Mouse (Mus musculus) embryonic facial prominence, embryonic 10.5 days (tissue): ENCODE measurements around the gene Col18a1. TPM values are rescaled to one million over a fixed set of nuclear protein-coding genes. Genes with fewer than 3 reads are reported as not detected.

ENCODE experiments used
- DNase-seq: peaks from one replicate; pipeline ENCODE4 v3.0.0-alpha.2; 2017; ENCODE audit warnings: low spot score
- H3K27ac ChIP-seq: fragments of 300-500 bp; sonication (generic); replicated peaks from 2 replicates; pipeline ENCODE4 v1.5.1; 2016; ENCODE audit warnings: mild to moderate bottlenecking
- H3K27me3 ChIP-seq: fragments of 300-500 bp; sonication (generic); replicated peaks from 2 replicates; pipeline ENCODE4 v1.6.1; 2016; ENCODE audit warnings: low read depth, mild to moderate bottlenecking; ENCODE audit not compliant: poor library complexity, severe bottlenecking
- H3K36me3 ChIP-seq: fragments of 300-500 bp; sonication (generic); replicated peaks from 2 replicates; pipeline ENCODE4 v1.6.1; 2016; ENCODE audit warnings: mild to moderate bottlenecking, moderate library complexity
- H3K4me1 ChIP-seq: fragments of 300-500 bp; sonication (generic); 2 replicates; pipeline ENCODE4 v1.6.1; 2016
- H3K4me3 ChIP-seq: fragments of 300-500 bp; sonication (generic); 2 replicates; pipeline ENCODE4 v1.5.1; 2016; ENCODE audit warnings: mild to moderate bottlenecking, moderate library complexity
- H3K9me3 ChIP-seq: fragments of 300-500 bp; sonication (generic); 2 replicates; pipeline ENCODE4 v1.6.1; 2016; ENCODE audit warnings: mild to moderate bottlenecking
- WGBS: fragments of 180-500 bp; shearing (Covaris S2); methylation state at CpG from one replicate; pipeline ENCODE4 v1.1.7; 2016; 5-methylcytosine and 5-hydroxymethylcytosine counted together
- polyA plus RNA-seq: library from polyadenylated mRNA; unstranded; fragments of >200 nt; fragmentation: Nextera tagmentation; extraction: Ambion mirVana; gene quantifications from 2 replicates; pipeline ENCODE4 v1.2.1, GENCODE M21; 2016

Gene Col18a1
- polyA plus RNA-seq, 1 experiment from 2014 or later, result 184 TPM

DNA sequence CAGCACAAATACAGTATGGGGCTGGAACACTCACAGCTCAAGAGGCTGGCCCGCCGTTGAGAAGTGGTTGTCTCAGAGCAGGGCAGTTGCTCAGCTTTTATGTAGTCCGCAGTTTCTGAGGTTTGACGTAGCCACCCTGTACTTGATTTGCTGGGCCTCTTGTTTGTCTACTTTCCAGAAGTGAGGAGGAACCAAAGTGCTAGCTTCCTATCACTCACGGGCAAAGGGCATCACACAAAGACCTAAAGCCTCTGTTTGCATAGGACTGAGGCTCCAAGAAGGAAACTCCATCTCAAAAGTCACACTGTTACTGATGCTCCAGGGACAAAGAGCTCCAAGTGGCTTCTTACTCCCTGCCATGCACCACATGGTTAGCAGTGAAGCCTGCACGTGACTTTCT lies 4.1 kb upstream of the Col18a1 start:
- Histone ChIP-seq H3K36me3 (no peaks in the 10 kb centered on the region), H3K27ac (no peak overlapping the region), H3K9me3 (no peaks in the 10 kb centered on the region), H3K4me3 (no peak overlapping the region), H3K4me1 (peaks cover 35% of the 10 kb centered on the region), H3K27me3 (peaks cover 24% of the 10 kb centered on the region)
- WGBS, result 89% methylated on average over 6 of the region's 6 CpGs
- DNase-seq, result no peak

DNA sequence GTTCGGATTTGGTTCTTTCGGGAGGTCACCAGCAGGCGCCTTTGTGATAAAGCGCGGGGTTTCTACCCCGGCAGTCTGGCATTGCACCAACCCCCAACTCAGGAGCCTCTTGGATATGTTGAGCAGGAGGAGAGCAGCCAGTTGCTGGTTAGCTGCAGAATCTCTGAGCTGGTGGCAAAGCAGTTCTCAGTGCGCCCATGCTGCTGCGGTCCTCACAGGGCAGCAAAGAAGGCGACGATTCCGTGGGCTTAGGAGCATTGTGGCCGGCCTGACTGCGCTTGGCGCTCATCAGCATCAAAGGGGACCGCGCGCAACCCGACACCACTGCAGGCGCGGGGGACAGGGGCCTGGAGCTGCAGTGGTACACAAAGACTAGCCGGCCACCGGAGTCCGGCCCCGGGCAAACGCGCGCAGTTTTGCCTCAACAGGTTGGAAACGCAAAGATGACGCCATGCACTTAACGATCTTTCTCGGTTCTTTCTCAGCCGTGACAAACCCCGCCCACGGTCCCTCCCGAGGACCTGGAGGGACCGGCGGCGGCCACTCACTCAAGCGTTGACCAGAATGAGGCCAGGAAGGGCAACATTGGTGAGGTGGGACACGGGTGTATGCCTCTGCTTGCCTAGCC lies 916 bp downstream of the Col18a1 start:
- peaks cover 36% of the 10 kb centered on the region for H3K27me3 ChIP-seq
- under 1% methylated on average over 40 of the region's 40 CpGs for WGBS
- peak overlapping the region; percentile 75 for H3K4me3 ChIP-seq
- H3K4me1 ChIP-seq, result peaks cover 79% of the 10 kb centered on the region
- H3K36me3 ChIP-seq, result no peaks in the 10 kb centered on the region
- no peaks in the 10 kb centered on the region for H3K9me3 ChIP-seq
- DNase-seq, result peak; percentile 90
- peak overlapping the region; percentile 91 for H3K27ac ChIP-seq

DNA sequence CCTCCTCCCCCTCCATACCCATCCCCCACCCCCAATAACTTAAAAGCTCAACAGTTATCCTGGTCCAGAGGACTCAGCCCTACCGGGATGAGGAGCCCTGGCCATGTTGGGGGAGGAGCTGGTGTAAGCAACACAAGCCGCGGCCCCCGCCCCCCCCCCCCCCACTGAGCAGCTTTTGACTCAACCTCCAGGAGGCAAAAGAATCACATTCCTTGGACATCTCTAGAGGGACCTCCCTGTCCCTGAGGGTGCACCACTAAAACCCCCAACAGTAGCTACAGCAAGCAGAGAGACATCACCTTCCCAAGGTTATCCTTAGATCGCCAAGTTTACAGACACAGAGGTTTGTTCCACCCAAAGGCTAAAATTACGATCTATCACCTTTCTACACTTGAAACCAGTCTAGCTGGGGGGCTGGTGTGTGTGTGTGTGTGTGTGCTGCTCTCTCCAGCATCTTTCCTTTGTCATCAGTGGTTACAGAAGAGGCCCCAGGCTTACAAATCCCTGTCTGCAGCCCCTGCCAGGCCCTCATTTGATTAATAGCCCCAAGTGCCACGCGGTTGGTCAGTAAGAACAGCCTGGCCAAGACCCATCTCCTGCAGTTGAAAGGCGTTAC lies 1.8 kb downstream of the Col18a1 start:
- Histone ChIP-seq H3K9me3 (no peaks in the 10 kb centered on the region), H3K4me3 (peak overlapping the region; percentile 75), H3K27me3 (peaks cover 36% of the 10 kb centered on the region), H3K27ac (peak overlapping the region; percentile 91), H3K4me1 (peaks cover 88% of the 10 kb centered on the region), H3K36me3 (peaks cover 6% of the 10 kb centered on the region)
- peak; percentile 65 for DNase-seq
- 2% methylated on average over 9 of the region's 9 CpGs for WGBS

DNA sequence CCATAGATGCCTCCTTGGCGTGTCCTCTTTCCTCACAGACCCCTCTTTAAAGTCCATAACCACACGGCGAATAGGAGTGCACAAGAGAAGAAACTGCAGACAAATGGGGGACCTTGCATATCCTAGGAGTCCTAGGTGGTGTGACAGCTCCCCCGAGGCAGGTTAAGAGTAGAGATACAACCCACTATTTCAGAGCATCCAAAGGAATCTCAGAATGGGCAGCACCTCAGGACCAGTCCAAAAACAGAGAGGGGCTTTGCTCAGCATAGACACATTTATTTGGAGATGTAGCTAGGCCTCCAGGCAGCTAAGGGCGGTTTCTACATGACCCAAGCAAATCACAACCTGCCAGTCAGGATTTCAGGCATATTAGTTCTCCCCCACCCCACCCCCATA lies 2.3 kb downstream of the Col18a1 start:
- 20% methylated on average over 5 of the region's 5 CpGs for WGBS
- H3K27ac ChIP-seq, result peak overlapping the region; percentile 91
- H3K4me3 ChIP-seq, result peak overlapping the region; percentile 75
- no peak for DNase-seq
- peaks cover 36% of the 10 kb centered on the region for H3K27me3 ChIP-seq
- no peaks in the 10 kb centered on the region for H3K9me3 ChIP-seq
- peaks cover 6% of the 10 kb centered on the region for H3K36me3 ChIP-seq
- peaks cover 93% of the 10 kb centered on the region for H3K4me1 ChIP-seq

DNA sequence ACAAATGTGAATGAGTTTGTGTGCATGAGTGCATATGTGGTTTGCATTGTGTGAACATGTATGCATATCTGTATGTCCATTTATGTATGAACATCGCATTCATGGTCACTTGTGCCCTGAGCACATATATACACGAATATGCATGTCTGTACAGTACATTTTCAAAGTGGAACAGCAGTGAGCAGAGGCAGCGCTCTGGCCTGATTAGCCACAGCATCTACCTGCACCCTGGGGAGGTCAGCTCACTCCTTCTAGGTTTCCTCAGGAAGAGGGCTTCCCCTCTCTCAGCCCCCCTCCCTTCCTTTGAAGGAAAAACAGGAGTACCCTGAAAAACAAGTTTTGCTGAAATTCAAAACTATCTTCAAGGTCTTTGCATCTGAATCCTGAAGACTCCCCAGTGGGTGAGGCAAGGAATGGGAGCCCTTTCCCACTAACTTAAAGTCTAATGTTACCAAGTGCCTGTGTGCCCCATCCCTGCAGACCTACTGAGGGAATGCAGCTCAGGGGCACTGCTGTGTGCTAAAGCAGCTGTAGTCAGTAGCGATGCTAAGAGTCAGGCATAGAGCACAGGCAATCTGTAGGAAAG lies 2.9 kb downstream of the Col18a1 start:
- Histone ChIP-seq H3K4me3 (peak overlapping the region; percentile 75), H3K27ac (peak overlapping the region; percentile 91), H3K9me3 (no peaks in the 10 kb centered on the region), H3K36me3 (peaks cover 6% of the 10 kb centered on the region), H3K4me1 (peaks cover 94% of the 10 kb centered on the region), H3K27me3 (peaks cover 36% of the 10 kb centered on the region)
- WGBS, result 34% methylated on average over 4 of the region's 4 CpGs
- no peak for DNase-seq

DNA sequence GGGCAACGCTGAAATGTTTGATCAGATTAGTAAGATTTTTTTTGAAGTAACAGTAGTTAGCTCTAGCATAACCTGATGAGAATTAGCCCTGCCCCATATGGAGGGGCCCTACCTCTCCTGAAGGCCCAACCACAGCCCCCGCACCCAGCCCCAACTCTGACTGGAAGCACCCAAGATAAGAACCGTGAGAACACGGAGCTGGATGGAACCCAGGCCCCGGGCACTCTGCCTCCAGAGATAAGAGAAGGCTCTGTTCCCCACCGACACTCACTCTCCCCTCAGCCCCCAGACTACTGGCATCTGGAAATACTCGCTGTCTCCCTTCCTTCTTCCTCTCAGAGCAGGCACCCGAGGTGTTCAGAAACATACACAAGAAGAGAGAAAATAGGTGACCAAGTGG lies 6.8 kb downstream of the Col18a1 start:
- Histone ChIP-seq H3K27ac (peak overlapping the region; percentile 66), H3K27me3 (peaks cover 9% of the 10 kb centered on the region), H3K36me3 (peaks cover 9% of the 10 kb centered on the region), H3K9me3 (no peaks in the 10 kb centered on the region), H3K4me3 (peak overlapping the region; percentile 9), H3K4me1 (peaks cover 95% of the 10 kb centered on the region)
- no peak for DNase-seq
- 70% methylated on average over 8 of the region's 8 CpGs for WGBS

DNA sequence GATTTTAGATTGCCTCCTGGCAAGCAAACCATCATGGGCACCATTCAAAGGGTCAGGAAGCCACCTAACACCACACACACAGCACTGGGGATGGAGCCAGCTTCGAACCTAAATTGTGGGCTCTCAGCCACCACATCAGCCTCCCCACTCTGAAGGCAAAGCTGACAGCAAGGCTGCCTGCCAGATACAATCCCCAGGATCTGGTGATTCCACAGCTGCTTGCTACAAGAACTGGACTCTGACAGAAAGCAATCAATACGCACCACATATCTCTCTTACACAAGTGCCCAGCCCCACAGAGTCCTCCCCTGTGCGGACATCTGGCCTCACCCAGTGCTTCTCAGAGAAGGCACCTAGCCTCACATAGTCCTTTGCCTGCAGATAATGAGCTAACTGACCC lies 7.4 kb downstream of the Col18a1 start:
- peaks cover 3% of the 10 kb centered on the region for H3K27me3 ChIP-seq
- H3K4me1 ChIP-seq, result peaks cover 93% of the 10 kb centered on the region
- no peak overlapping the region for H3K4me3 ChIP-seq
- peak overlapping the region; percentile 66 for H3K27ac ChIP-seq
- H3K9me3 ChIP-seq, result no peaks in the 10 kb centered on the region
- H3K36me3 ChIP-seq, result peaks cover 9% of the 10 kb centered on the region
- DNase-seq, result no peak
- WGBS, result 74% methylated on average over 3 of the region's 3 CpGs

DNA sequence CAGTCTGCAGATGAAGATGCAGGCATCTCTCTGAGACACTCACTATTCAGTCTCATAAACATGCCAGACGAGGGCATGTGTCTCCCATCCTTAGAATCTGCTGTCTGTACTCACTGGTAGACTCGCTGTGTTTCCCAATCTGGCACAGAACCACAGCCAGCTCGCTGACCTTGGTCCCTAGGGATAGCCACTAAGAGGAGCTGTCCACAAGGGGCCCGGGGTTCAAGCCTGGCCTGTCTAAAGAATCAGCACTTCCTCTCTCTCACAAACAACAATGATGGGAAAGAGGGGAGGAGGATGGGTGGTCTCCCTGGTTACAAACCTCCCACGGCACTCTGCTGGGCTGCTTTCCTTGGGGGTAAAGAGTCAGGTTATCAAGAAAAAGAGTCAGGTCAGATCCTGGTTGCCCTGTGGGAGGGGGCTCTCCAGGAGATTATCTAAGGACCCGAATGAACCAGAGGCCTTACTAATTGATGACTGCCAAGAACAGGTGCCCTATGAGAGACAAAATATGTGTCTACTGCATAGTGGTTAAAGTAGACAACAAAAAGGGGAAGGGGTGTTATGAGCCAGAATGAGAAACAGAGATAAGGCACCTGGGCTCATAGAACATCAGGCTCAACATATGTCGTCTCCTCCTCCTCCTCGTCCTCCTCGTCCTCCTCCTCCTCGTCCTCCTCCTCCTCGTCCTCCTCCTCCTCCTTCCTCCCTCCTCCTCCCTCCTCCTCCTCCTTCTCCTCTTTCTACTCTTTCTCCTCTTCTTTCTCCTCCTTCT lies 8.9 kb downstream of the Col18a1 start:
- Histone ChIP-seq H3K9me3 (no peaks in the 10 kb centered on the region), H3K4me3 (no peak overlapping the region), H3K27ac (peak overlapping the region; percentile 66), H3K27me3 (no peaks in the 10 kb centered on the region), H3K4me1 (peaks cover 92% of the 10 kb centered on the region), H3K36me3 (peaks cover 16% of the 10 kb centered on the region)
- DNase-seq, result no peak
- 32% methylated on average over 11 of the region's 11 CpGs for WGBS

DNA sequence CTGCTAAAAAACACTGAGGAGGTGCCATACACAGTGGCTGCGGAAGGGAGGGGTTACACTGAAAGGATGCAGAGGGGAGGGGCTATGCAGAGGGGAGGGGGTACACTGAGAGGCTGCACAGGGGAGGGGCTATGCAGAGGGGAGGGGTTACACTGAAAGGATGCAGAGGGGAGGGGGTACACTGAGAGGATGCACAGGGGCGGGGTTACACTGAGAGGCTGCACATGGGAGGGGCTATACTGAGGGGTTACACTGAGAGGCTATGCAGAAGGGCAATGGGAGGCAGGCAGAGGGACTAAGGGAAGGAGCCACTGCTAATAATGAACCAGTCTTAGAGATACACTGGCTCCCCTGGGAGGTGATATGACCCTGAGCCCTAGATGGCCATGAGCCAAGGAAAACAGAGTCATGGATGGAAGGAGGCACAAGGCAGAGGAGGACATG lies 14.1 kb downstream of the Col18a1 start:
- Histone ChIP-seq H3K4me3 (peak overlapping the region; percentile 6; the same call in 1 of the 2 replicates), H3K36me3 (peaks cover 13% of the 10 kb centered on the region), H3K9me3 (no peaks in the 10 kb centered on the region), H3K27ac (peak overlapping the region; percentile 86), H3K27me3 (no peaks in the 10 kb centered on the region), H3K4me1 (peaks cover 75% of the 10 kb centered on the region)
- WGBS, result 8% methylated on average over 2 of the region's 2 CpGs
- DNase-seq, result peak; percentile 83

DNA sequence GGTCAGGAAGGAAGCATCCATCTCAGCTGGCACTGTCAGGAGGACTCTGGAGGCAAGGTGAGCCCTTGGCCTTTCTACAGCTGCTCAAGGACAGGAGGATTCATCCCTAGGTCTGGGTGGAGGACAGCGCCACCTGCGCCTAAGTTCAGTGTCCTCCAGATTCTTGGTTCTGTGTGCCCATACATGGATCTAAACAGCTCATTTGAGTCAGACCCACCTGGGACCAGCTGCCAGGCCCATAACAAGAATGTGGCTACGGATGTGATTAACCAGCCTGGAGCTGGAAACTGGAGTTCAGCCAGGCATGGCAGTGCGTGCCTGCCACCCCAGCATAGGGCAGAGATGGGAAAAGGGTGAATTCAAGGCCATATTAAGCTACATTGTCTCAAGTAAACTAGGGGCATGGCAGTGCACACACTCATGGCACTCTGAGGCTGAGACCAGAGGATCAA lies 14.8 kb downstream of the Col18a1 start:
- H3K9me3 ChIP-seq, result no peaks in the 10 kb centered on the region
- H3K27me3 ChIP-seq, result no peaks in the 10 kb centered on the region
- peak overlapping the region; percentile 28 for H3K4me3 ChIP-seq
- H3K36me3 ChIP-seq, result peaks cover 13% of the 10 kb centered on the region
- DNase-seq, result no peak
- peak overlapping the region; percentile 86 for H3K27ac ChIP-seq
- peaks cover 75% of the 10 kb centered on the region for H3K4me1 ChIP-seq
- 55% methylated on average over 4 of the region's 4 CpGs for WGBS

DNA sequence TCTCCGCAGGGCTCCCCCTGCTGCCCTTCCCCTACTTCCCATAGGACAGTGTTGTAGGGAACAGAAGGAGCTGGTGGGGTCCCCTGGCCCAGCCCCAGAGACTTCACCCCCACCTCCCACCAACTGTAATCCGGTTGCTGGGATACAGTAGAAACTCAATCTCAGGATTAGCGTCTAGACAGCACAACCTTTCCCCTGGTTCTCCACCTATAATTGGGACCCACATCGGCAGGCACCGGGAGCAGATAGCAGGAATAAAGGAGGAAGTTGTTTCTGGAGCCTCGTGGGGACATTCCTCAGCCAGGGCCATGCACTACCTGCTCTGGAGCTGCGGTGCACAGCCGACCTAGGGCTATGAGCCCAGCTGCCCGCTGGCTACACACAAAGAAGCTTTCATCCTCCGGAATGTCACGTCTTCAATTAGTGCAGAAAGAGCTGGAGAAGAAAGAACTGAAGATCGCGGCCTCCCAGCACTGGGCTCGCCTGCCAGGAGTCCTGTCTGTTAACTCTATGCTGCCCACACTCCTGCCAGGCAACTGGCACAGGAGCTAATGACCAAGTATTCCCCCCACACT lies 15.3 kb downstream of the Col18a1 start:
- Histone ChIP-seq H3K4me3 (peak overlapping the region; percentile 28), H3K27ac (peak overlapping the region; percentile 86), H3K4me1 (peaks cover 75% of the 10 kb centered on the region), H3K9me3 (no peaks in the 10 kb centered on the region), H3K27me3 (no peaks in the 10 kb centered on the region), H3K36me3 (peaks cover 10% of the 10 kb centered on the region)
- 3% methylated on average over 14 of the region's 14 CpGs for WGBS
- peak; percentile 71 for DNase-seq

DNA sequence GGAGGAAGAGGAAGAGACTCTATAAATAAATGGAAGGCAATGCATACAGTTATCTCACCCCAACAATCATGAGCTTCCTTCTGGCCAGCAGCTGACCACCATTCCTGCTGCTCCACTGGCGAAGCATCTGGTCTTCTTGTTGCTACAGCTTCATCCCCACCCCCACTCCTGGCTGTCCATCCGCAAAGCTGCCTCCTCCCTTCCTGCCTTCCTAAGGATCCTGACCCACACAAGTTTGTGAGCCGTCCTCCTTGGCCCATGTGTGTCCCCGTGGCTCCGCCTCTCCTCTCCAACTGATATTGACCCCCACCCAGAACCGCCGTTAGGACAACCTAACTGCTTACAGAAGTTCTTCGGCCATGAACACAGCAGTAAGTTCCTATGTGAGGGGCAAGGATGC lies 16.3 kb downstream of the Col18a1 start:
- DNase-seq, result peak; percentile 53
- H3K4me3 ChIP-seq, result peak overlapping the region; percentile 28; the same call in 1 of the 2 replicates
- peaks cover 10% of the 10 kb centered on the region for H3K36me3 ChIP-seq
- H3K4me1 ChIP-seq, result peaks cover 75% of the 10 kb centered on the region
- no peaks in the 10 kb centered on the region for H3K9me3 ChIP-seq
- H3K27me3 ChIP-seq, result no peaks in the 10 kb centered on the region
- 37% methylated on average over 8 of the region's 8 CpGs for WGBS
- peak overlapping the region; percentile 86 for H3K27ac ChIP-seq
